Mouse (Mus musculus) left cerebral cortex, adult 11 months (tissue): ENCODE measurements around the gene Ppp1r21.

Experiments used
- DNase-seq: peaks from one replicate; pipeline ENCODE4 v3.0.0; 2022; ENCODE audit warnings: low spot score

Gene Ppp1r21

GRCm38 (mm10) chr17:88530236-88530619, 310 bp downstream of the Ppp1r21 start:
- no peak for DNase-seq

- no peak for DNase-seq
Measured at GRCm38 (mm10) chr17:88530667-88531066, 749 bp downstream of the Ppp1r21 start.

- DNase-seq, result no peak
Measured at GRCm38 (mm10) chr17:88531176-88531575, 1.3 kb downstream of the Ppp1r21 start.

- no peak for DNase-seq
Measured at GRCm38 (mm10) chr17:88537842-88538430, 8.0 kb downstream of the Ppp1r21 start.

GRCm38 (mm10) chr17:88542771-88543416, 13.0 kb downstream of the Ppp1r21 start:
- no peak for DNase-seq

- DNase-seq, result no peak
Measured at GRCm38 (mm10) chr17:88543417-88543782, 13.5 kb downstream of the Ppp1r21 start.

- no peak for DNase-seq
Measured at GRCm38 (mm10) chr17:88545217-88545784, 15.4 kb downstream of the Ppp1r21 start.

GRCm38 (mm10) chr17:88546745-88547144, 16.8 kb downstream of the Ppp1r21 start:
- no peak for DNase-seq

GRCm38 (mm10) chr17:88549411-88550191, 19.7 kb downstream of the Ppp1r21 start:
- DNase-seq, result no peak

GRCm38 (mm10) chr17:88550351-88550750, 20.4 kb downstream of the Ppp1r21 start:
- no peak for DNase-seq

GRCm38 (mm10) chr17:88550981-88551940, 21.3 kb downstream of the Ppp1r21 start:
- no peak for DNase-seq

GRCm38 (mm10) chr17:88552556-88552955, 22.6 kb downstream of the Ppp1r21 start:
- DNase-seq, result no peak

- no peak for DNase-seq
Measured at GRCm38 (mm10) chr17:88553001-88553449, 23.1 kb downstream of the Ppp1r21 start.

GRCm38 (mm10) chr17:88553473-88554087, 23.7 kb downstream of the Ppp1r21 start:
- DNase-seq, result no peak

- DNase-seq, result no peak
Measured at GRCm38 (mm10) chr17:88556176-88556575, 26.3 kb downstream of the Ppp1r21 start.

- no peak for DNase-seq
Measured at GRCm38 (mm10) chr17:88556688-88557087, 26.8 kb downstream of the Ppp1r21 start.

- DNase-seq, result peak; percentile 61
Measured at GRCm38 (mm10) chr17:88558168-88558842, 28.4 kb downstream of the Ppp1r21 start.

- no peak for DNase-seq
Measured at GRCm38 (mm10) chr17:88563611-88564010, 33.7 kb downstream of the Ppp1r21 start.

GRCm38 (mm10) chr17:88569807-88570540, 40.1 kb downstream of the Ppp1r21 start:
- no peak for DNase-seq

GRCm38 (mm10) chr17:88570784-88571183, 40.9 kb downstream of the Ppp1r21 start:
- DNase-seq, result no peak
